Mouse (Mus musculus) erythroblast, embryonic 14.5 days (primary cell): ENCODE results near the gene Olr1.

ENCODE experiments used
- GATA1 ChIP-seq: IDR thresholded peaks from 2 replicates; pipeline ENCODE4 v1.6.1; 2012; ENCODE audit warnings: low read length, inconsistent platforms, mixed read lengths
- TAL1 ChIP-seq: IDR thresholded peaks from 3 replicates; pipeline ENCODE4 v1.6.1; 2012; ENCODE audit warnings: low read length, inconsistent platforms, mixed read lengths

DNA sequence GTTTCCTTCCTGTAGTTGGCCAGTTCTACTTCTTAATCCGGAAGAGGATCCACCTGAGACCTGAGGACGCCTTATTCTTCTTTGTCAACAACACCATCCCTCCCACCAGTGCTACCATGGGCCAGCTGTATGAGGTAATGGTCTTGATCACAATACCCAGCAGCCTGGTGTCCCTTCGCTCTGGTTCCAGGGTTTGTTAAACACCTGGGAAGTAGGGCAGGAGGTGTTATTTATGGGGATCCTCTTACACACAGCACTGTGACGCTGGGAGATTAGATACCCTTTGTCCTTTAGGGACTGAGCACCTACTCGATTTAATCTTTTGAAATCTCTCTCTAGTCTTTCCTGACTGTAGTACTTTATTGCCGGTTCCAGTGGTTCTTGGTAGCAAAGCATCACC is 31.6 kb upstream of the Olr1 start:
- no peak for TF ChIP-seq TAL1
- TF ChIP-seq GATA1, result no peak
